Comparison of ENCODE assay signal across 31 mouse cellular contexts in the genomic region with DNA sequence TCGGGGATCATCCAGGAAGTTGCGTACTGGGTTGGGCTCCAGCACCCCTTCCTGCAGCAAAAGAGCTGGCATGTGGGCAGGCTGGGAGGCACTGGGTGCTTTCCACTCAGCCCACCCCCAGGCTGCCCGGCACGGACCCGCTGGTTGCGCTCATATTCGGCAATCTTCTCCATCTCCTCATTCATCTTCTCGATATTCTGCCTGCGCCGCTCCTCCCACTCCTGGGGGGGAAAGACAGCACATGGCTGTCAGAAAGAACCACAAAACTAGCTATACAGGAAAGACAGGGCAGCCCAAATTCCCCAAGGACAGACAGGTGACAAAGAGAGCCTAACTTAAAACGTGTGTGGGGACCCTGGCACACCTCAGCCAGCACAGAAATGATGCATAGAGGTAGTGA. TPM values are rescaled to one million over a fixed set of nuclear protein-coding genes. Genes with fewer than 3 reads are reported as not detected.
DNase-seq lines count a peak whose midpoint lies in the region; ATAC-seq lines count a peak whose summit lies in the region.
"Had no signal": no experiment of that assay in that cellular context is flagged by ENCODE, and none has a peak within 500 bp of the region (broad histone marks: within the 10 kb centered on the region; RNA-seq: fewer than 3 reads in every experiment).

No protein-coding gene starts in this region.

- DNase-seq in embryonic facial prominence, embryonic 10.5 days (ENCODE audit: low spot score): no peak
- peak; percentile 45 for DNase-seq in testis, postnatal 10 days (ENCODE audit: low spot score)
- no peak for DNase-seq in testis, postnatal 14 days (ENCODE audit: low spot score)
- peak; percentile 3 for DNase-seq in naive thymus-derived CD4-positive, alpha-beta T cell, adult 2 months (ENCODE audit: low read depth)
- no peak for DNase-seq in kidney, postnatal 25 days
- DNase-seq: adrenal gland, postnatal 10 days; B cell, adult 2 months; cerebellum, adult 11-12 months; cerebellum, adult 8-10 months; cerebellum, postnatal 10 days; cerebellum, postnatal 36 days; embryo, embryonic 11 days; forebrain, postnatal 0 days; gastrocnemius, adult 2 months; gastrocnemius, postnatal 14 days; heart, adult 18-20 months; heart, postnatal 14 days; heart, postnatal 4 days had no signal

- peak overlapping the region; percentile 11; the same call in 1 of the 2 replicates for H3K9ac ChIP-seq in embryonic facial prominence, embryonic 13.5 days
- H3K9ac ChIP-seq: embryonic facial prominence, embryonic 15.5 days; forebrain, postnatal 0 days; heart, embryonic 13.5 days; hindbrain, embryonic 14.5 days had no signal

- ATAC-seq in embryonic facial prominence, embryonic 13.5 days (ENCODE audit: insufficient number of reproducible peaks, insufficient read depth, low FRiP score, low TSS enrichment, low read depth): no peak
- ATAC-seq: forebrain, embryonic 14.5 days; forebrain, postnatal 0 days; hindbrain, postnatal 0 days; inflammation-experienced regulatory T-cells, adult 6 months; intestine, embryonic 16.5 days; Patski had no signal

- H3K27me3 ChIP-seq in embryonic facial prominence, embryonic 13.5 days: no peaks in the 10 kb centered on the region
- 0 out of 2 replicates have a peak, but pooled peaks cover under 1% of the 10 kb centered on the region for H3K27me3 ChIP-seq in embryonic facial prominence, embryonic 10.5 days (replicated peaks; ENCODE audit: low read depth, poor library complexity, severe bottlenecking)
- H3K27me3 ChIP-seq: CH12.LX; embryonic facial prominence, embryonic 15.5 days; heart, embryonic 13.5 days; Patski had no signal

- no peak overlapping the region for H3K4me3 ChIP-seq in embryonic facial prominence, embryonic 13.5 days
- H3K4me3 ChIP-seq in embryonic facial prominence, embryonic 10.5 days: no peak overlapping the region
- H3K4me3 ChIP-seq: embryonic facial prominence, embryonic 15.5 days; gastrocnemius, adult 2 months; heart, embryonic 10.5 days; heart, embryonic 13.5 days had no signal

- peaks cover 84% of the 10 kb centered on the region for H3K36me3 ChIP-seq in embryonic facial prominence, embryonic 13.5 days
- peaks cover 84% of the 10 kb centered on the region for H3K36me3 ChIP-seq in embryonic facial prominence, embryonic 10.5 days (replicated peaks)

- WGBS in embryonic facial prominence, embryonic 13.5 days: 85% methylated on average over 11 of the region's 11 CpGs
- 93% methylated on average over 11 of the region's 11 CpGs for WGBS in embryonic facial prominence, embryonic 10.5 days

- peaks cover 15% of the 10 kb centered on the region for H3K4me1 ChIP-seq in embryonic facial prominence, embryonic 13.5 days
- peaks cover 11% of the 10 kb centered on the region for H3K4me1 ChIP-seq in embryonic facial prominence, embryonic 10.5 days

- no peak overlapping the region for H3K4me2 ChIP-seq in embryonic facial prominence, embryonic 13.5 days
- H3K4me2 ChIP-seq: embryonic facial prominence, embryonic 15.5 days; heart, embryonic 13.5 days; hindbrain, embryonic 14.5 days had no signal

- no peak overlapping the region for H3K27ac ChIP-seq in embryonic facial prominence, embryonic 13.5 days
- no peak overlapping the region for H3K27ac ChIP-seq in embryonic facial prominence, embryonic 10.5 days (replicated peaks)
- H3K27ac ChIP-seq: gastrocnemius, adult 2 months; heart, embryonic 10.5 days; heart, embryonic 13.5 days; hindbrain, embryonic 14.5 days; hindbrain, postnatal 0 days had no signal

- H3K9me3 ChIP-seq in embryonic facial prominence, embryonic 13.5 days: no peaks in the 10 kb centered on the region
- H3K9me3 ChIP-seq in embryonic facial prominence, embryonic 10.5 days: no peaks in the 10 kb centered on the region
- H3K9me3 ChIP-seq: embryonic facial prominence, embryonic 15.5 days; G1E; heart, embryonic 10.5 days; heart, embryonic 13.5 days had no signal

RNA-seq across cellular contexts. Expression of gene Ccdc9, which starts 5.9 kb away (rescaled TPM):
- 31.0 and 32.9 TPM in 2 replicates for polyA plus RNA-seq in embryonic facial prominence, embryonic 13.5 days (2015; fragmentation: Nextera tagmentation; extraction: Ambion mirVana)
- 27.1 and 27.5 TPM in 2 replicates for polyA plus RNA-seq in embryonic facial prominence, embryonic 10.5 days (2016; fragmentation: Nextera tagmentation; extraction: Ambion mirVana)

RNA-seq across cellular contexts. Expression of gene Inafm1, which starts 7.3 kb away (rescaled TPM):
- 23.9 and 24.3 TPM in 2 replicates for polyA plus RNA-seq in embryonic facial prominence, embryonic 13.5 days (2015; fragmentation: Nextera tagmentation; extraction: Ambion mirVana)
- 5.9 and 9.1 TPM in 2 replicates for polyA plus RNA-seq in embryonic facial prominence, embryonic 10.5 days (2016; fragmentation: Nextera tagmentation; extraction: Ambion mirVana)

RNA-seq across cellular contexts. Expression of gene C5ar1, which starts 21.4 kb away (rescaled TPM):
- 1.4 and 1.5 TPM in 2 replicates for polyA plus RNA-seq in embryonic facial prominence, embryonic 13.5 days (2015; fragmentation: Nextera tagmentation; extraction: Ambion mirVana)
- 0.54 and 0.64 TPM in 2 replicates for polyA plus RNA-seq in embryonic facial prominence, embryonic 10.5 days (2016; fragmentation: Nextera tagmentation; extraction: Ambion mirVana)
- polyA plus RNA-seq: G1E, Patski had no signal

RNA-seq across cellular contexts. Expression of gene Bbc3, which starts 27.5 kb away (rescaled TPM):
- polyA plus RNA-seq in embryonic facial prominence, embryonic 13.5 days (2015; fragmentation: Nextera tagmentation; extraction: Ambion mirVana): 4.8 and 5.2 TPM in 2 replicates
- 12.9 and 13.4 TPM in 2 replicates for polyA plus RNA-seq in embryonic facial prominence, embryonic 10.5 days (2016; fragmentation: Nextera tagmentation; extraction: Ambion mirVana)

RNA-seq across cellular contexts. Expression of gene C5ar2, which starts 36.8 kb away (rescaled TPM):
- 0.10 TPM in 1 of 2 replicates, not detected in the other for polyA plus RNA-seq in embryonic facial prominence, embryonic 13.5 days (2015; fragmentation: Nextera tagmentation; extraction: Ambion mirVana)
- polyA plus RNA-seq in embryonic facial prominence, embryonic 10.5 days (2016; fragmentation: Nextera tagmentation; extraction: Ambion mirVana): 0.05 and 0.09 TPM in 2 replicates
- polyA plus RNA-seq: embryonic facial prominence, embryonic 11.5 days; forebrain, embryonic 14.5 days; hindbrain, embryonic 14.5 days; Patski had no signal

Comparison
In these comparisons a context has a peak if more than half of its experiments do, and no peak if none do; other contexts are left out.
1. DNase-seq: peak in testis, postnatal 10 days (single experiment) and naive thymus-derived CD4-positive, alpha-beta T cell, adult 2 months (single experiment); none in embryonic facial prominence, embryonic 10.5 days (single experiment), testis, postnatal 14 days (single experiment) and kidney, postnatal 25 days (0 of 2).